Mouse (Mus musculus): ENCODE measurements around the gene Arsb.

Arsb gene

DNA sequence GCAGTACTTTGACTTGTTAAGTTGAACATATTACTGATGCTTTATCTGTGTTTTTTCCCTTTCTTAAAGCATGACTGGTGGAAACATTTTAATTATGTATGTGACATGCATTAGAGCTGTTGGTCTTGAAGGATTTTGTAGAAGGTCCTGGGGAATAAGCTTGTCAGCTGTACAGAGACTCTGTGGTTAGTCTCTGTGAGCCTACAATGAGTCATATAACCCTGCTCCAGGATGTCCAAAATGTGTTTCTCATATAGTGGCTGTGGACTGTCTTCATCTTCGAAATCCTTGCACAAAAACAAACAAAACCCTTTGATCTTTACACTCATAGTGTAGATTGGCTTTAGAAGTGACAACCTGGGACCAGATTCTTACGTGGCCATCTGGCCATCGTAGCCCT, 110.7 kb downstream of the Arsb start:
- ATAC-seq (ENCODE audit: insufficient number of reproducible peaks, low FRiP score, low TSS enrichment), result no peak

DNA sequence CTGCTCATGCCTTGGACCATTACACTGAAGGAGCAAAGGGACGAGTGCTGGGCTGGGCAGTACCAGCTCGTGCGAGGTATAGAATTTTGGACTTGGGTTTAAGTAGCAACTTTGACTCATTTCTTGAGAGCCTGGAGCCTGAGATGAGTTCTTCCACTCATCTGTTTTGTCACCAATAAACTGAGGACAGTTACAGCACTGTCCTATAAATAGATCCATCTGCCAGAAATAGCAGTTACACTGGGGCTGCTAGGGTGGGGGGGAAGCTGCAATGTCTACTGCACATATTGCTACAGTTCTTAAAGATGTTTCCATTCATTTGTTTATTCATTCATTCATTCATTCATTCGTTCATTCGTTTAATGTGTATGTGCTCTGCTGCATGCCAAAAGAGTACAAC, 115.6 kb downstream of the Arsb start:
- ATAC-seq (ENCODE audit: insufficient number of reproducible peaks, low FRiP score, low TSS enrichment), result no peak

DNA sequence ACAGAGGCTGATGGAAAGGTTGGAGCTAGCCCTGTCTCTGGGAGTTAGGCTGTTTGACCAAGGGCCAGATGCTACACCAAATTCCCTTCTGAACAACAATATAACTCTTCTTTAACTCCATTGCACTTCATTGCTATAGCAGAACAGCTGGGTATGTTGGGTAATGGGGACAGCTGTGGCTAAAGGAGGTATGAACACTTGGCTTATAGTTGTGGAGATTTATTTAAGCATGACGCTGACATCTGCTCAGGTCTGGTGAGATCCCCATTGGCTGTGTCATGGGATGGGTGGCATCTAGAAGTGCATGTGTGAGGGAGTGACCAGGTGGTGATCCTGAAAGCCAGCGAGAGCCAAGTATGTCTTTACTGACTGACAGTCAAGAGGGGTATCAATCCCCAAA, 116.8 kb downstream of the Arsb start:
- no peak for ATAC-seq (ENCODE audit: insufficient number of reproducible peaks, low FRiP score, low TSS enrichment)

DNA sequence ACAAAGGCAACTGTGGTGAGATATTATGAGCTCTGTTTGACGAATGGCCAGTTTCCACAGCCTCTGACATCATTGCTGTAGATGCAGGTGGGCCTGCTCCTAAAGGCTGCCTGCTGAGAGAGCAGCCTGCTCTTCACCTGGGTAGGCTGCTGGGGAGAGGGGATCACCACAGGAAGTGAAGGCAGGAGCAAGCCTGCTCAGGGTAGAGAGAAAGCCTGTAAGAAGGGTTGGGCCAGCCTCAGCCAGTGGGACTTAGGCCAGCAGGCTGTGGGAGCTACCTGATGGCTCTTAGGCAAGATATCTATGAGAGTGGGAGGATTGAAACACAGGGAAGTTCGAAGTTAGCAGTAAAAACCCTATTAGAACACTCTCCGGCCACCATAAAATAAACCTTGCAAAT, 117.5 kb downstream of the Arsb start:
- ATAC-seq (ENCODE audit: insufficient number of reproducible peaks, low FRiP score, low TSS enrichment), result peak; percentile 61

DNA sequence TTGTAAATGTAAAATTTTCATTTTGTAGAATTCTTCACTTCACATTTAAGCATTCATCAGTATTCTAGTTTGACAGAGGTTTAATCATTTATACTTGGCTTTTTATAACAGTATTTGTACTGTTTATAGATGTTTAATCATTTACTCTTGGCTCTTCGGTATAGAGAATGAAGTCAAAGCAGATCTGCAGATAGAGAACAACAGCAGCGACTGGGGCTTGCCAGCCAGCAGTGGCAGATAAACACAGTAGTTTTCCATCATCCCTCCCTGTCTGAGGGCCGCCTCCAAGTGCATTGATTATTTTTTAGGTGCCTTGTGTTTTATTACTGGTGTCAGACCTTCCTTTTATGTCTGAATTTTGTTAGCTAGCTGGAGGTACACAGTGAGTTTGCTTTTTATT, 118.6 kb downstream of the Arsb start:
- ATAC-seq (ENCODE audit: insufficient number of reproducible peaks, low FRiP score, low TSS enrichment), result no peak

DNA sequence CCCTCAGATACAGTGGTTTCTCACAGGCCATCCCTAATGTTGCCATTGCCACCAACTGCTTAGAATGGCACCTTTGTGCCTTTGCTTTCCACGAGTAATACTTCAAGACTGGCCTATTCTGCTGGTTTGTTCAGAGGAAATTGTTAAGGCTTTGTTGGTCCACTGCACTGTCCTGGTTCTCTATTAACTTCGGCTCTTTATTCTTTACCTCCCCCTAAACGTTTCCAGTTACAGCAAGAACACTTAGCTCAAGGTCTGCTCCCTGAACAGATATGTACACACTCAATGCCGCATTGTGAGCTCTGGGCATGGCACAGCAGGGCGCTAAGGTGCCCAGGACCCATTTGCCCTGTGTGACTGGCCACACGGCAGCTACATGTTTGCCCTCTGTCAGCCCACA, 119.8 kb downstream of the Arsb start:
- no peak for ATAC-seq (ENCODE audit: insufficient number of reproducible peaks, low FRiP score, low TSS enrichment)

DNA sequence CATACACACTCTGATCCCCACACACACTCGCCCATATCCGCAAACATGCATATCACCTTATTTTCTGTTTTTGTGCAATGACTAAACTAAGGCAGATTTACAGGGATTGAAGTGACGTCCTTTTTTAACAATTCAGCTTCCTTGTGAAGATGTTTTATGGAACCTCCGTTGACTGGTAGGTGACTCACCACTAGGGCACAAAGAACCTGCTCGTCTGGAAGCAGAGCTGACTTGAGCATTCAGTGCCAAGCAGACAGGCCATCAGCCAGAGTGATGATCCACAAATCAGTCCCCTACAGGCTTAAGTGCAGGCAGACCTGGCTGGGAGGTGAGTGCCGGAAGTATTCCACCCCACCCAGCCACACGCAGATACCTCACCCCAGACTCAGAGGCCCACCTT, 120.7 kb downstream of the Arsb start:
- ATAC-seq (ENCODE audit: insufficient number of reproducible peaks, low FRiP score, low TSS enrichment), result no peak

DNA sequence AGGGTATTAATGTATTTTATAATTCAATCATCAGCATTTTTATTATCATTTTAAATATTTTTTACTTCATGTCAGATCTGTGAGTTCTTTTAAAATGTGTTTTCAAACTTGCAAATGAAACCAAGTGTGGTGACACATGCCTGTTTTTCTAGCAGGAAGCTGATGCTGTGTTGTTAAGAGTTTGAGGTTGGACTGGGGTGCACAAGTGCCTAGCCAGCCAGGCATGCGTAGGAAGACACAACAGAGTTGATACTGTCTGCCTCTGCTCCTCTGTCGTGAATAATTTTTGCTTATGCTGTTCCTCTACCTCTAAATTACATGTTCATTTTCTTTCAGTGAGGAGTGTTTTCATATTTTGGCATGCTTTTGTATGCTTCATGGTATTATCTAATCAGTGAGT, 122.7 kb downstream of the Arsb start:
- ATAC-seq (ENCODE audit: insufficient number of reproducible peaks, low FRiP score, low TSS enrichment), result no peak

DNA sequence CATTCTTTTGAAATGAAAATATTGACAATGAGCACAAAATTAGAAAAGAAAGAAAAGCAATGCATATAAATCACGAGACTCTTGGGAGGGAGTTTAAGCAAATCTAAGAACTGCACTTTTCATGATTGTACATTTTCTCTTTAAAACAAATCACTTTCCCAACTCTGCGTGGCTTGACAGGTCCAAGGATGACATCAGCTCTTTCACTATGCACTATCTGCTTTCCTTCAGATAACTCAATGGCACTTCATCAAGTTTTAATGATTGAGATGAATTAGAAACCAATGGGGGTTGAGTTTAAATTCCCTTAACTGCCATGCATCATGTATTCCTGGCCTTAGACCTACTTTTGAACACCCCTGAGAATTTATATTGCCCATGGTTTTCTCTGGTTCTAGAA, 124.0 kb downstream of the Arsb start:
- ATAC-seq (ENCODE audit: insufficient number of reproducible peaks, low FRiP score, low TSS enrichment), result no peak

DNA sequence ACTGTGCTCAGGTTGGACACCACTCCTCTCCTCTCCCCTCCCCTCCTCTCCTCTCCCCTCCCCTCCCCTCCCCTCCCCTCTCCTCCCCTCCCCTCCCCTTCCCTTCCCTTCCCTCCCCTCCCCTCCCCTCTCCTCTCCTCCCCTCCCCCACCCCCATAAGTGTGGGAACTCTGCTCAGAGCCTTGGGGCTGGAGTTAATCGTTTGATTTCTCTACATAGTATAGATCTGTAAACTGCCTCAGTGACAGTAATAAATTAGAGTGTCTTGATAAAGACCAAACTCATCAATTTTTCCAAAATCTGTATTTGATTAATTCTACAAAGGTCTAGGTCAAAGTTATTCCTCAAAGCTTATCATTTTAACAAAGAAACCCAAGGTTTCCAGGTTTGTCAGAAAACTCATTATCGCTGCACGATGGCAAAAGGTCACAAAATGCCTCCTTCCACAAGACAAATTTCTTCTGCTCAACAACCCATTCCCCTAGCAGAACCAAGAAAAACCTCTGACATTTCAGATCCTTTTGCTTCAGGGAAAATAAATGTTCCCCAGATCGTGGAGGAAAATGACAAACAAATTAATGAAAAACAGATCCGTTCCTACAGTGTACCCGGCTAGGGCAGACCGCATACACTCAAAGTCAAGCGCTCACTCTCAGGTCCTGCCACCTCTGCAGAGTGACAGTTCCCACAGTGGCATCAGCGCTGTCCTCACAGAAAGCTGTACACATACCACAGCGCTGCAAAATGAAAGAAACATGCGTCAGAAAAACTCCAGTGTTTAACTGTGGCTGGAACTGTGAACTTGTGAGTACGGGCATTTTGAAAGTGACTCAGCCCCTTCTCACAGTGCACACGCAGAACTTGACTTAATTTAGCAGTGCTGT, 126.8 kb downstream of the Arsb start:
- no peak for ATAC-seq (ENCODE audit: insufficient number of reproducible peaks, low FRiP score, low TSS enrichment)

DNA sequence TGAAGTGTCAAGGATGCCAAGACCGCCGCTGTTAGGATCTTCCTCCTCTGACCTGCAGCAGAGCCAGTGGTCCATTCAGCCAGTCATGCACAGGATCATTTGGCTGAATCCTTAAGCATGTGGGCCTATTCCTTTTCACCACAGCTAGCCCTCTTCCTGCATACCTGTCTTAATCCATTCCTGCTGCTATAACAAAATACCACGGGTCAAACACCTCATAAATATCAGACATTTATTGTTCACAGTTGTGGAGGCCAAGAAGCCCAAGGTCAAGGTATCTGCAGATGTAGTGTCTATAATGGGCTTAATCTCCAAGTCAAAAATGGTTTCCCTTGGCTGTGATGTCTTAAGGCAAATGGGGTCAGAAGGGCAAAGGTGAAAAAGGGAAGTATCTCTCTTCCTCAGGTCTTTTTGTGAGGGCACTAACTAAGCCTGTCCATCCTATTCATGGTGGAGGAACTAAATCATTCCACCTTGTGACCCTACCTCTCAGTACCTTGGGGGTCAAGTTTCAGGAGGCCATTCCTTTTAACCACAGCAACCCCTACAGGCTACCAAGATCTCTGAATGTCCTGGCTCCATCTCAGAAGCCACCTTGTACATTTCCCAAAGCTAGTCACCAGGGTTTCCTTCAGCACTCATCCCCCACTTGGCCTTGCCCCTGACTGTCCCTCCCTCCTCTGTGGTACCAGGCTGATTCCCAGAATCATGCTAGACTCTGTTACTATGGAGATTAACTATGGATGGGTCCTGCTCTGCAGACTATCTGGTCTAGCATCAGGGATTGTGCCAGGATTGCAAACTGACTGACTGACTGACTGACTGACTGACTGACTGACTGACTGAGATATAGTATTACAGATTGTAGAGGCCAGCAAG, 128.2 kb downstream of the Arsb start:
- no peak for ATAC-seq (ENCODE audit: insufficient number of reproducible peaks, low FRiP score, low TSS enrichment)

DNA sequence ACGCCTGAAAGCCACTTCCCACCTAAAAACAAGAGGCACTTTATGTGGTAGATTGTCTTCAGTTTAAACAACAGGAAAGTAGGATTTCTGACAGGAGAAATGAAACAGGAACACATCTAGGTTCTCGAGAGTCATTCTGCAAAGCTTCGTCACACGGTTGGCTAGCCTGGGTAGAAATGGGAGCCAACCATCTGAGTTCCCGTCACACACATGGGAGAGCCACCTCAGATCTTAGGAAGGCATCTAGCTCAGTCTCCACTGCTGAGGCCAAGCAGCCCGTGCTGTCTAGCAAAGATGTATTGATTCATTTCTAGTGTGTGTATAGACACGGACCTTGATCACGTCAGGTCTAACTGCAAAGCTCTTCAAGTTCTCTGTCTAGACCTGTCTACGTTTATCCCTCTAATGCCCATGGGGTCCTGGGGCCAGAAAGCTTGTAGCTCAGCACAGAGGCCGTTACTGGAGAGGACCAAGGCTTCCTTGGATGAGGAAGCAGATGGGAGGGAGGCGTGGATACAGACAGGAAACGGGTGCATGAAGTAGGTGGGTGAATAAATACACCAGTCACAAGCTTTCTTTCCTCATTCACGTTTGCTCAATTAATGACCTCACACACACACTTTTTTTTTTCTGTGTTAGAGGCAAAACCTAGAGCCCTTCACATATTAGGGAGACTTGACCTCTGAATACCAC, 129.7 kb downstream of the Arsb start:
- ATAC-seq (ENCODE audit: insufficient number of reproducible peaks, low FRiP score, low TSS enrichment), result no peak

DNA sequence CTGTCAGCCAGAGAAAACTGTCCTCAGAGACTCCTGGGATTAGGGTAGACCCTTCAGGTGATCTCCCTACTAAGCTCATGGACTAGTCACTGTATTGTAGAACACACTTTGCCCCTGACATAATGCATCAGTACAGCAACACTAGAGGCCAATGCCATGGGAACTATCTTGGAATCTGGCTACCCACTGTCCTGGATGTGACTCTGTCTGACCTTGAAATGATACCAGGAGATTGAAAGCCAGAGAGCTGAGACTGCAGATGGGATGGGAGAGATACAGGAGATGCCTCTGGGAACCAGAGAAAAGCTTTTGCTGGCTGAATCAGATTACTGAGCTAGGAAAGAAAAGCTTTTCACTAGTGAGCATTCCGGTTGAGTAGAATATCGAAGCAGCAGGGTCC, 130.7 kb downstream of the Arsb start:
- no peak for ATAC-seq (ENCODE audit: insufficient number of reproducible peaks, low FRiP score, low TSS enrichment)

DNA sequence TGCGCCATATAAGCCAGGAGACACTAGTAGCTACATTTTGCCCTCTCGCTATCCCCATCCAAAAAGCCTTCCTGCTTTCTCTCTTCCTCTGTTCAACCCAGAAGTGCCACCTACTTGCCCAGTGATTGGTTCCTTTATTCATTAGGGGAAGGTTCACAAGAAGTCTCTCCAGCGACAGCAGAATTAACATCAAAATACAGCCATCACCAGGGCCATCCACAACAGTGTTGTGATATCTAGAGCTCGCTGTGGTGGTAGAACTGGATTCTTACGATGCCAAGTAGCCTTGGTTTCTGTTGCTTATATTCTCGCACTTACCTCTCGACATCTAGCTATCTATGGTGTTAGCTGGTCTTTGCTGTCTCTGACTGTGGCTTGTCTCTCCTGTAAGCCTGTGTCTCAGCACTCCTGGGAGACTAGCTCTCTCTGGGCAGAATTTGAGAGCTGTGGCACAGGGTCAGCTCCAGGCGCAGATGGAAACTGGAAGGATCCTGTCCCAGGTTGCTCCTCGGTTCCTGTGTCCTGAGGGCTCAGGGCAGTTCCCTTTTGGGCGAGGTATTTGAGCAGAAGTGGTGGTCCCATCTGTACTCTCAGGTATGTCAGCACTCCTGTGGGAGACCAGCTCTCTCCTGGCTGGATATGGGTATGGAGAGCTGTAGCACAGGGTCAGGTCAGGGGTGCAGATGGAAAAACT, 135.3 kb downstream of the Arsb start:
- ATAC-seq (ENCODE audit: insufficient number of reproducible peaks, low FRiP score, low TSS enrichment), result no peak

DNA sequence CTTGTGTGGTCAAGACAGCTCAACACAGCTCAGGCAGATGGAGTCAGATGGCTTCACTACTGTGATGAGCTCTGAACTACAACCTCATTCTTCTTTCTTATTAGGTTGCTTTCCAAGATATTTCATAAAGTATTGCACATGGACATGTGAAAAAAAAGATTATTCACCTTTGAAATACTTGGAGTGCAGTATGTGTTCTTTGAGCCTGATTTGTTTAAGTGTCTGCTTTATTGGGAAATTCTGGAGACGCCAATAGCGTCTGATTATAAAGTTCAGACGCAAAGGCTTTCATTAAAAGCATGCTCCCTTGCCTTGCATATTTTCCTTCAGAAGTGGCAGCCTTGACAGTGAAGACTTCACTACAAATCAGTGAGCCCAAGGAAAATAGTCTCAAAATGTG, 136.5 kb downstream of the Arsb start:
- ATAC-seq (ENCODE audit: insufficient number of reproducible peaks, low FRiP score, low TSS enrichment), result no peak

DNA sequence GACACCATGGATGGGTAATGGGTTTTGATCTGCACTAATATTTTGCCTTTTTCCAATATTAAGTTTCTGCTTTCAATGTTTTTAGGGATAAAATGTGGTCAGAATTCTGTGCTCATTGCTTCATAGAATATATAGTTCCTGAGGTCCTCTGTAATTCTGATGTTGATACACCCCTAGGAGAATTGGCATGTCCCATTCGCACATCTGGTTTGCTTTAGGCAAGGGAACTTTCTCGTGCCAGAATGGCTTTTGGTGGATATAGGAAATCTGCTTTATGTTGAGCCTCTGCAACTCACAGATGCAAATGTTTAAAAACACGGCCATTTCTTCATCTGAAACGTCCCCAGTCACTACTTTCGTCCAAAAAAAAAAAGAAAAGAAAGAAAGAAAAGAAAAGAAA, 138.4 kb downstream of the Arsb start:
- no peak for ATAC-seq (ENCODE audit: insufficient number of reproducible peaks, low FRiP score, low TSS enrichment)

DNA sequence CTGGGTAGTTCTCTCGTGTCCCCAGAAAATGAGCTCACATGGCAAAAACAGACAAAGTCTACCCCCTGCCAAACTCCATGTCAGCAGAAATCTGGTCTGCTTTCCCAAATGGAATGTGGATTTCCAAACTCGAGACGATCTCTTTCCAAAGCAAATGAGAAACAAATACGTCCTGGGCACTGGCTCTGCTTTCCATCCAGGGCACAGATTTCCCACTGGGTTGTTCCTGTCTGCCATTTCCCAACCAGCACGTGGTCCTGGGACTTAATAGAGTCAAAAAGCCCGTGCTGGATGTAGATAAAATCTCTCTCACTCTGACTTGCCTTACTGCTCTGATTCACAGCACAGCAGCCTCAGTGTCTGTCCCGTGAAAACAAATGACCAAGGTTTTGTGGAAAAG, 139.6 kb downstream of the Arsb start:
- peak; percentile 46 for ATAC-seq (ENCODE audit: insufficient number of reproducible peaks, low FRiP score, low TSS enrichment)

DNA sequence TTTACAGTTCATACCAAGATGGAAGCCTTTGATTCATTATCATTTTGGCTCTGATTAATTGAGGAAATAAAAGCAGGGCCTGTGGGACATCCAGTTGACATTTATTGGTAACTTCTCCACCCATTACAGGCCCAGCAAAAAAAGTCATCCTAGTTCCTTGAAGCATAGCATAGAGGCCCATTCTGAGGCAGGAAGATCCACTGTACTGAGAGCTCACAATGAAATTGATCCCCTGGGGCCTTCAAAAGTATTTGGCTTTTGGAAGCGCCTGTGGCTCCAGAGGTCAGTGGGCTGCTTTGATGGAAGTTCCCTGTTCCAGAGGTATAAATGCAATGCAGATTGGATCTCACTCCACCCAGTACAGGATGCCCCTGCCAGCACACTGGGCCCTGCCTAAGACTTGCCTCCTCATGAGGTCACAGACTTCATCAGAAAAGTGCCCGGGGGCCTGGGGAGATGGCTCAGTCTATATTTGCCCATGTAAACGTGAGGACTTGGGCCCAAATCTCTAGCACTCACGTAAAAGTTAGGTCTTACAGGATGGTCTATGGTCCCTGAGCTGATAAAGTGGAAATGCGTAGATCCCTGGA, 141.0 kb downstream of the Arsb start:
- no peak for ATAC-seq (ENCODE audit: insufficient number of reproducible peaks, low FRiP score, low TSS enrichment)

DNA sequence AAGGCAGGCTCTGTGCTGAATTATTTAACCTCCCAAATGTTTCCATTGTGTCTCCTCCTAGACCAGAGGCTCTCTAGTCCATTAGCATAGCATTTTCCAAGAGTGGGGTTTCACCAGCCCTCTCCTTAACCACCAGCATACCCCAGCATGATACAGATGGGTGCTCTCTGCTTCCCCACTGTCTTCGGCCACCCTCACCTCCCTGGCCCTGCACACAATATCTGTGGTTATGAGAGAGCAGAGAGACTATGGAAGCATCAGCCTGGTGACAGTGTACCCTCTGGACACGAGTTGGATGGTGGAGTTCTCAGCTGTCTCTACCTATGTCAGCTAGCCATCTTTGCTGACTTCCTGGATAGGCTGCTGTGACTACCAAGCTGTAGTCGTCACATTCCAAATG, 142.8 kb downstream of the Arsb start:
- ATAC-seq (ENCODE audit: insufficient number of reproducible peaks, low FRiP score, low TSS enrichment), result no peak
